Comparison of ENCODE assay signal across 8 mouse cellular contexts in the genomic region with DNA sequence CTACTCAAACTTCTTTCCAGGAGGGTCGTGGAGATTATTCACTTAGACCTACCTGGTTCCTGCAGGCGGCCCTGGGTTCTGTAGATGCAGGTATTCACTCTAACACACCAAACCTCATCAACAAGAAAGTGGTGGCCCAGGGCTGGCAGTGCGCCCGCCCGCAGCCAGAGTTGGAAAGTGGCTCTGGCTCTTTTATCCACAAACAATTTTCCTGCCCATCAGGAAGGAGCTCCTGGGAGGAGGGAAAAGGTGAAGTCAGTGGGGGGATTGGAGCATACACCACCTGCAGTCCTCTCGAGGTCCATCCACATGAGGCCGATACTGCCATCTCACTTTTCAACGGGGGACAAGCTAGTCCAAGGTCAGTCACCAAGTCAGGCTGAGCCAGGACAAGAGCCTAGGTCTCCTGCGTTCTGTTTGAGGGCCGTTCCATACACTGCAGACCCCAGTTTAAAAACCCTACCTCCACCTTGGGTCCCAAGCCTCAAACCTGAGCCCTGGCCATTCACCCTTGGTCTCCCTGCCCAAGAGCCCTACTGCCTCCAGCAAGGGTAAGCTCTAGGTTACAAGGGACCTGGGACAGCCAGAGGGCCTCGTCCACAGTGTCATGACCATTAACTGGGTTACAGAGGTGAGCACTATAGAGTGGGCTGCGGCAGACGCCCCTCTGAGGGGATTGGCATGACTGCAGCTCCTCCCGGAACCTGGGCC. TPM values are rescaled to one million over a fixed set of nuclear protein-coding genes. Genes with fewer than 3 reads are reported as not detected.
DNase-seq lines count a peak whose midpoint lies in the region; ATAC-seq and TF ChIP-seq lines count a peak whose summit lies in the region.

No protein-coding gene starts in this region.

- peak overlapping the region; percentile 79 for H3K27ac ChIP-seq in lung, postnatal 0 days (ENCODE audit: low read length)
- peak overlapping the region; percentile 79 for H3K27ac ChIP-seq in intestine, embryonic 15.5 days
- H3K27ac ChIP-seq in midbrain, postnatal 0 days (ENCODE audit: low read depth, low read length), result no peak overlapping the region

- peaks cover 5% of the 10 kb centered on the region; the same call in 1 of the 2 replicates for H3K4me1 ChIP-seq in lung, postnatal 0 days (ENCODE audit: insufficient read depth, low read depth, low read length)
- peaks cover 19% of the 10 kb centered on the region for H3K4me1 ChIP-seq in intestine, embryonic 15.5 days (replicated peaks)
- H3K4me1 ChIP-seq in midbrain, postnatal 0 days (ENCODE audit: insufficient read depth, low read length), result peaks cover 2% of the 10 kb centered on the region; the same call in 1 of the 2 replicates

- H3K36me3 ChIP-seq in lung, postnatal 0 days (ENCODE audit: insufficient read depth, low read length), result 0 out of 2 replicates have a peak, but pooled peaks cover under 1% of the 10 kb centered on the region
- peaks cover 14% of the 10 kb centered on the region for H3K36me3 ChIP-seq in intestine, embryonic 15.5 days
- H3K36me3 ChIP-seq in midbrain, postnatal 0 days (ENCODE audit: insufficient read depth, low read length), result peaks cover 11% of the 10 kb centered on the region

- H3K9me3 ChIP-seq in lung, postnatal 0 days (ENCODE audit: low read length), result no peaks in the 10 kb centered on the region
- H3K9me3 ChIP-seq in intestine, embryonic 15.5 days, result no peaks in the 10 kb centered on the region
- no peaks in the 10 kb centered on the region for H3K9me3 ChIP-seq in midbrain, postnatal 0 days (ENCODE audit: low read length)

- peak overlapping the region; percentile 50 for H3K9ac ChIP-seq in lung, postnatal 0 days (replicated peaks; ENCODE audit: low read depth)
- H3K9ac ChIP-seq in intestine, embryonic 15.5 days, result peak overlapping the region; percentile 86
- H3K9ac ChIP-seq in midbrain, postnatal 0 days (replicated peaks; ENCODE audit: low read length, poor library complexity, severe bottlenecking), result peak overlapping the region; percentile 62

- peak overlapping the region; percentile 87 for H3K4me2 ChIP-seq in lung, postnatal 0 days (replicated peaks; ENCODE audit: low read depth, low read length)
- peak overlapping the region; percentile 94 for H3K4me2 ChIP-seq in intestine, embryonic 15.5 days (replicated peaks)
- H3K4me2 ChIP-seq in midbrain, postnatal 0 days (ENCODE audit: low read depth, low read length, poor library complexity, severe bottlenecking), result peak overlapping the region; percentile 69

- 36% methylated on average over 14 of the region's 14 CpGs for WGBS in lung, postnatal 0 days
- 39% methylated on average over 14 of the region's 14 CpGs for WGBS in intestine, embryonic 15.5 days
- 41% methylated on average over 14 of the region's 14 CpGs for WGBS in midbrain, postnatal 0 days

- no peak for TF ChIP-seq CTCF in lung, postnatal 0 days (IDR thresholded peaks at IDR 0.05)
- TF ChIP-seq CTCF in midbrain, postnatal 0 days (IDR thresholded peaks at IDR 0.05), result no peak

- H3K27me3 ChIP-seq in lung, postnatal 0 days (replicated peaks; ENCODE audit: insufficient read depth, low read length), result no peaks in the 10 kb centered on the region
- H3K27me3 ChIP-seq in intestine, embryonic 15.5 days (replicated peaks), result no peaks in the 10 kb centered on the region
- H3K27me3 ChIP-seq in midbrain, postnatal 0 days (ENCODE audit: insufficient read depth, low read length), result 0 out of 2 replicates have a peak, but pooled peaks cover 3% of the 10 kb centered on the region

- no peak for DNase-seq in lung, postnatal 0 days (ENCODE audit: low spot score)
- DNase-seq in lung, postnatal 10 days, result no peak
- DNase-seq in cerebellum, postnatal 25 days, result peak; percentile 67 to 73
- no peak for DNase-seq in midbrain, postnatal 0 days (ENCODE audit: low spot score)
- no peak for DNase-seq in adrenal gland, postnatal 4 days (ENCODE audit: low spot score in 2 of 2)
- DNase-seq in Muller cell, postnatal 12 days (ENCODE audit: inconsistent ontology term), result no peak
- DNase-seq in thymus, postnatal 10 days (ENCODE audit: low spot score in 2 of 2), result no peak

- no peak for TF ChIP-seq EP300 in lung, postnatal 0 days (IDR thresholded peaks at IDR 0.05)

- ATAC-seq in lung, postnatal 0 days, result no peak
- ATAC-seq in intestine, embryonic 15.5 days, result no peak
- no peak for ATAC-seq in midbrain, postnatal 0 days (ENCODE audit: low FRiP score)

- H3K4me3 ChIP-seq in lung, postnatal 0 days (ENCODE audit: low read depth, low read length), result peak overlapping the region; percentile 61
- peak overlapping the region; percentile 90 for H3K4me3 ChIP-seq in intestine, embryonic 15.5 days (replicated peaks)
- H3K4me3 ChIP-seq in midbrain, postnatal 0 days (ENCODE audit: low read depth, low read length), result peak overlapping the region; percentile 60

RNA-seq across cellular contexts. Expression of a gene that starts 0.8 kb away (rescaled TPM):
- polyA plus RNA-seq in lung, postnatal 0 days (2015; fragmentation: Nextera tagmentation; extraction: Ambion mirVana), result 9.1 and 12.4 TPM in 2 replicates
- 22.7 and 25.8 TPM in 2 replicates for polyA plus RNA-seq in intestine, embryonic 15.5 days (2015; fragmentation: Nextera tagmentation; extraction: Ambion mirVana)
- 11.8 and 14.0 TPM in 2 replicates for total RNA-seq in midbrain, postnatal 0 days (2014; rRNA removed)
- polyA plus RNA-seq in midbrain, postnatal 0 days (2015; fragmentation: Nextera tagmentation; extraction: Ambion mirVana), result 12.1 and 13.4 TPM in 2 replicates
- 1 to 10 TPM; 9.1 to 9.7 TPM for total RNA-seq in adrenal gland, postnatal 4 days (2021)

Comparison
In these comparisons a context has a peak if more than half of its experiments do, and no peak if none do; other contexts are left out.
1. DNase-seq: peak in cerebellum, postnatal 25 days (2 of 2); none in lung, postnatal 0 days (single experiment), lung, postnatal 10 days (single experiment), midbrain, postnatal 0 days (single experiment), adrenal gland, postnatal 4 days (0 of 2), Muller cell, postnatal 12 days (single experiment) and thymus, postnatal 10 days (0 of 2).
2. Peak in every context shown above with its lines, with median percentiles within 50 percentile points of each other: H3K4me2 ChIP-seq, H3K4me3 ChIP-seq and H3K9ac ChIP-seq.